Comparison of ENCODE assay signal across 26 mouse cellular contexts in the genomic region with DNA sequence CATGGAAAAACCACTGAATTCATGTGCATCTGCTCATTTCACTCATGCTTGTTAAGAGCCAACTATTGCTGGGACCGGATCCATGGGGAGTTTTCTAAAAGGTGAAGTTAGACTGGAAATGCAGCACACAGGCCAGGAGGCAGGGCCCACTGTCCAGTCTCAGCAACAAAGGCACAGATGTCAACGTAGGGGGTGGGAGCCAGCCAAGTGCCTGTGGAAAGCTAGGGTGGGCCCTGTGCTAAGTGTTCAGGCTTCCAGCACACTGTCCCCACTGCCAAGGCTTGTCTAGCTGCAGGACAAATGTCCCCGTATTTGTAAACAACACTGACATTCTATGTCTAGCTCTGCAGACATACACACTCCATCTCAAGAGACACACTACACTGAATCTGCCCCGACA.
"Had no signal": no experiment of that assay in that cellular context is flagged by ENCODE, and none has a peak within 500 bp of the region (broad histone marks: within the 10 kb centered on the region; RNA-seq: fewer than 3 reads in every experiment).

No protein-coding gene starts in this region.

- H3K4me3 ChIP-seq: embryonic facial prominence, embryonic 10.5 days; embryonic facial prominence, embryonic 12.5 days; embryonic facial prominence, embryonic 13.5 days; embryonic facial prominence, embryonic 15.5 days; erythroblast, embryonic 14.5 days; forebrain, embryonic 10.5 days; forebrain, embryonic 12.5 days; forebrain, embryonic 13.5 days; forebrain, embryonic 15.5 days; gastrocnemius, adult 2 months had no signal

- H3K9ac ChIP-seq: embryonic facial prominence, embryonic 12.5 days; embryonic facial prominence, embryonic 13.5 days; embryonic facial prominence, embryonic 15.5 days; forebrain, embryonic 12.5 days; forebrain, embryonic 13.5 days; forebrain, embryonic 15.5 days; forebrain, postnatal 0 days had no signal

- H3K27ac ChIP-seq: embryonic facial prominence, embryonic 10.5 days; embryonic facial prominence, embryonic 12.5 days; embryonic facial prominence, embryonic 13.5 days; embryonic facial prominence, embryonic 15.5 days; forebrain, embryonic 10.5 days; forebrain, embryonic 12.5 days; forebrain, embryonic 13.5 days; forebrain, embryonic 15.5 days; gastrocnemius, adult 2 months had no signal

- H3K27me3 ChIP-seq: embryonic facial prominence, embryonic 12.5 days; embryonic facial prominence, embryonic 13.5 days; embryonic facial prominence, embryonic 15.5 days; forebrain, embryonic 12.5 days; forebrain, embryonic 13.5 days; forebrain, embryonic 15.5 days had no signal

- DNase-seq: cerebellum, adult 18-20 months; cerebellum, adult 2 months; cerebellum, adult 8-10 months; cerebellum, adult 9-10 months; cerebellum, adult 9-11 months; cerebellum, postnatal 14 days; cerebellum, postnatal 25 days; cerebellum, postnatal 36 days; embryo, embryonic 11 days; forebrain, postnatal 0 days; gastrocnemius, adult 2 months; gastrocnemius, postnatal 10 days; gastrocnemius, postnatal 14 days; gastrocnemius, postnatal 25 days; gastrocnemius, postnatal 36 days had no signal

- H3K9me3 ChIP-seq: embryonic facial prominence, embryonic 10.5 days; embryonic facial prominence, embryonic 12.5 days; embryonic facial prominence, embryonic 13.5 days; embryonic facial prominence, embryonic 15.5 days; forebrain, embryonic 10.5 days; forebrain, embryonic 12.5 days; forebrain, embryonic 13.5 days; forebrain, embryonic 15.5 days had no signal

- H3K4me2 ChIP-seq: embryonic facial prominence, embryonic 12.5 days; embryonic facial prominence, embryonic 13.5 days; embryonic facial prominence, embryonic 15.5 days; forebrain, embryonic 12.5 days; forebrain, embryonic 13.5 days; forebrain, embryonic 15.5 days had no signal

- ATAC-seq: forebrain, embryonic 13.5 days; forebrain, embryonic 14.5 days; forebrain, embryonic 15.5 days; forebrain, embryonic 16.5 days; forebrain, postnatal 0 days had no signal

- H3K4me1 ChIP-seq: embryonic facial prominence, embryonic 10.5 days; forebrain, embryonic 10.5 days; forebrain, embryonic 12.5 days; forebrain, embryonic 13.5 days had no signal
